Comparison of ENCODE assay signal across 31 mouse cellular contexts in genomic region chr19:29050186-29050980, GRCm38 (mm10). TPM values are rescaled to one million over a fixed set of nuclear protein-coding genes. Genes with fewer than 3 reads are reported as not detected.
DNase-seq lines count a peak whose midpoint lies in the region; ATAC-seq and TF ChIP-seq lines count a peak whose summit lies in the region.
"Had no signal": no experiment of that assay in that cellular context is flagged by ENCODE, and none has a peak within 500 bp of the region (broad histone marks: within the 10 kb centered on the region; RNA-seq: fewer than 3 reads in every experiment).

No protein-coding gene starts in this region.

- peaks cover 15% of the 10 kb centered on the region for H3K4me1 ChIP-seq in liver, postnatal 0 days (ENCODE audit: insufficient read depth)
- peaks cover 4% of the 10 kb centered on the region for H3K4me1 ChIP-seq in stomach, embryonic 16.5 days (ENCODE audit: control insufficient read depth, insufficient read depth, low read length)
- H3K4me1 ChIP-seq: stomach, embryonic 15.5 days had no signal

- no peak overlapping the region for H3K4me3 ChIP-seq in liver, postnatal 0 days (ENCODE audit: low read depth, low read length)
- no peak overlapping the region for H3K4me3 ChIP-seq in stomach, embryonic 16.5 days (replicated peaks; ENCODE audit: low read length)
- H3K4me3 ChIP-seq: embryonic facial prominence, embryonic 12.5 days; forebrain, embryonic 10.5 days; heart, embryonic 10.5 days; heart, embryonic 15.5 days; midbrain, embryonic 15.5 days; neural tube, embryonic 15.5 days; stomach, embryonic 15.5 days had no signal

- H3K36me3 ChIP-seq in liver, postnatal 0 days (replicated peaks; ENCODE audit: insufficient read depth, low read length): no peaks in the 10 kb centered on the region
- no peaks in the 10 kb centered on the region for H3K36me3 ChIP-seq in stomach, embryonic 16.5 days (ENCODE audit: control insufficient read depth, insufficient read depth, low read length)
- H3K36me3 ChIP-seq: embryonic facial prominence, embryonic 12.5 days; forebrain, embryonic 10.5 days; heart, embryonic 10.5 days; heart, embryonic 15.5 days; midbrain, embryonic 15.5 days; neural tube, embryonic 15.5 days; stomach, embryonic 15.5 days had no signal

- no peak for ATAC-seq in liver, postnatal 0 days
- ATAC-seq in stomach, embryonic 16.5 days (ENCODE audit: insufficient read depth, low FRiP score): no peak
- ATAC-seq: forebrain, postnatal 0 days; intestine, postnatal 0 days; midbrain, embryonic 15.5 days; Patski had no signal

- H3K27ac ChIP-seq in liver, postnatal 0 days (ENCODE audit: low read depth): peak overlapping the region; percentile 89
- peak overlapping the region; percentile 38; the same call in 1 of the 2 replicates for H3K27ac ChIP-seq in stomach, embryonic 16.5 days (ENCODE audit: low read length)
- H3K27ac ChIP-seq: embryonic facial prominence, embryonic 12.5 days; forebrain, embryonic 10.5 days; heart, embryonic 10.5 days; heart, embryonic 15.5 days; hindbrain, embryonic 14.5 days; midbrain, embryonic 15.5 days; neural tube, embryonic 15.5 days; stomach, embryonic 15.5 days had no signal

- H3K9me3 ChIP-seq in liver, postnatal 0 days (ENCODE audit: low read length): no peaks in the 10 kb centered on the region
- no peaks in the 10 kb centered on the region for H3K9me3 ChIP-seq in stomach, embryonic 16.5 days (replicated peaks; ENCODE audit: control insufficient read depth, low read length)
- H3K9me3 ChIP-seq: embryonic facial prominence, embryonic 12.5 days; heart, embryonic 10.5 days; heart, embryonic 15.5 days; midbrain, embryonic 15.5 days; neural tube, embryonic 15.5 days; stomach, embryonic 15.5 days had no signal

- TF ChIP-seq EP300 in liver, postnatal 0 days (IDR thresholded peaks at IDR 0.05; ENCODE audit: low read depth): no peak

- no peak for DNase-seq in liver, postnatal 0 days
- no peak for DNase-seq in liver
- DNase-seq in Muller cell, postnatal 12 days (ENCODE audit: inconsistent ontology term): peak; percentile 29
- DNase-seq in adipocyte (ENCODE audit: low spot score): peak; percentile 88
- no peak for DNase-seq in layer of hippocampus, postnatal 36 days
- DNase-seq in spleen, postnatal 10 days (ENCODE audit: low spot score in 2 of 2): no peak
- DNase-seq: adrenal gland, adult 2 months; B cell, adult 2 months; cerebellum, adult 9-10 months; embryo, embryonic 11 days; forebrain, postnatal 0 days; gastrocnemius, postnatal 14 days; kidney, postnatal 14 days; layer of hippocampus, adult 9-11 months; lung, embryonic 14.5 days; retina, postnatal 1 day; right cerebral cortex, postnatal 14 days; thymus, adult 18-20 months; thymus, postnatal 25 days had no signal

- H3K27me3 ChIP-seq in liver, postnatal 0 days (ENCODE audit: insufficient read depth, low read length): no peaks in the 10 kb centered on the region
- H3K27me3 ChIP-seq in stomach, embryonic 16.5 days (ENCODE audit: control insufficient read depth, insufficient read depth, low read length): no peaks in the 10 kb centered on the region
- H3K27me3 ChIP-seq: embryonic facial prominence, embryonic 12.5 days; heart, embryonic 15.5 days; midbrain, embryonic 15.5 days; neural tube, embryonic 15.5 days; Patski; stomach, embryonic 15.5 days had no signal

- WGBS in liver, postnatal 0 days (ENCODE audit: insufficient replicate concordance): 72% methylated on average over 9 of the region's 9 CpGs
- 69% methylated on average over 9 of the region's 9 CpGs for WGBS in stomach, embryonic 16.5 days

- no peak overlapping the region for H3K9ac ChIP-seq in liver, postnatal 0 days (replicated peaks)
- no peak overlapping the region for H3K9ac ChIP-seq in stomach, embryonic 16.5 days (ENCODE audit: low read length)
- H3K9ac ChIP-seq: embryonic facial prominence, embryonic 12.5 days; forebrain, postnatal 0 days; heart, embryonic 15.5 days; hindbrain, embryonic 14.5 days; lung, embryonic 14.5 days; midbrain, embryonic 15.5 days; neural tube, embryonic 15.5 days; stomach, embryonic 15.5 days had no signal

- no peak overlapping the region for H3K4me2 ChIP-seq in liver, postnatal 0 days (ENCODE audit: low read depth, low read length)
- no peak overlapping the region for H3K4me2 ChIP-seq in stomach, embryonic 16.5 days (ENCODE audit: low read depth, low read length)
- H3K4me2 ChIP-seq: embryonic facial prominence, embryonic 12.5 days; heart, embryonic 15.5 days; hindbrain, embryonic 14.5 days; liver, embryonic 11.5 days; lung, embryonic 14.5 days; midbrain, embryonic 15.5 days; neural tube, embryonic 15.5 days; stomach, embryonic 15.5 days had no signal

- no peak for TF ChIP-seq CTCF in liver, postnatal 0 days (IDR thresholded peaks at IDR 0.05; ENCODE audit: low read depth)

RNA-seq across cellular contexts. Expression of gene Ak3, which starts 2.6 kb away (rescaled TPM):
- polyA plus RNA-seq in liver, postnatal 0 days (2015; fragmentation: Nextera tagmentation; extraction: Ambion mirVana): 48.1 and 49.9 TPM in 2 replicates
- polyA plus RNA-seq in stomach, embryonic 16.5 days (2015; fragmentation: Nextera tagmentation; extraction: Ambion mirVana): 118 and 125 TPM in 2 replicates
- 10 to 100 TPM; 50.4 to 55.8 TPM for total RNA-seq in layer of hippocampus, postnatal 36 days (2021)

RNA-seq across cellular contexts. Expression of gene Rcl1, which starts 50.8 kb away (rescaled TPM):
- 78.3 and 79.2 TPM in 2 replicates for polyA plus RNA-seq in liver, postnatal 0 days (2015; fragmentation: Nextera tagmentation; extraction: Ambion mirVana)
- 53.3 and 53.5 TPM in 2 replicates for polyA plus RNA-seq in stomach, embryonic 16.5 days (2015; fragmentation: Nextera tagmentation; extraction: Ambion mirVana)
- total RNA-seq in layer of hippocampus, postnatal 36 days (2021): 10 to 100 TPM; 18.1 to 18.7 TPM

Comparison
In these comparisons a context has a peak if more than half of its experiments do, and no peak if none do; other contexts are left out.
1. DNase-seq: peak in Muller cell, postnatal 12 days (single experiment) and adipocyte (single experiment); none in liver, postnatal 0 days (single experiment), liver (single experiment), layer of hippocampus, postnatal 36 days (0 of 2) and spleen, postnatal 10 days (0 of 2).